Mouse (Mus musculus): ENCODE measurements at regions not wholly inside any gene's neighbourhood (a gene's known extent, or its start where the extent isn't known, plus 50 kb on each side); places are given as distances from the start of the nearest gene placed in this dataset.

DNA sequence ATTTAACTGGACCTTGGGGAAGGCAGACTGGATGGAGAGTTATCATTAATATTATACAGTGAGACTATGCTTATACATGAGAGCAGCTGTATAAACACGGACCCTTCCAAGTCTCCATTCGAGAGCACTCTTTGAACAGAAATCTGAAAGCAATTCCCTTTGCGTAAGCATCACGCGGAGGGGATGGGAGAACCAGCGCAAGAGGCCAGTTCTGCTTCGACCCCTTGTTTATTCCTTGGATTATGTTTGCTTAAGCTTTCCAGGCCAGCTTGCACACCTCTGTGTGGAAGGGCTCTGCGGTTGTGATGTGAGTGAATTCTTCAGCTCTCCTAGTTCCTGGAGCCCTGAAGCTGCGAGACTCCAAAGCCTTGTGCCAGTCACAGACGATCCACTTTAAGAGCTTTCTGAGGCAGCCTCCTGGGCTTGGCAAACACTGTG, 109.2 kb upstream of the Fbxo11 start:
- DNase-seq (ENCODE audit: low spot score) = no peak

- no peak for DNase-seq (ENCODE audit: low spot score)
Observed at GRCm38 (mm10) chr17:88175951-88176623, 111.0 kb upstream of the Fbxo11 start.

DNA sequence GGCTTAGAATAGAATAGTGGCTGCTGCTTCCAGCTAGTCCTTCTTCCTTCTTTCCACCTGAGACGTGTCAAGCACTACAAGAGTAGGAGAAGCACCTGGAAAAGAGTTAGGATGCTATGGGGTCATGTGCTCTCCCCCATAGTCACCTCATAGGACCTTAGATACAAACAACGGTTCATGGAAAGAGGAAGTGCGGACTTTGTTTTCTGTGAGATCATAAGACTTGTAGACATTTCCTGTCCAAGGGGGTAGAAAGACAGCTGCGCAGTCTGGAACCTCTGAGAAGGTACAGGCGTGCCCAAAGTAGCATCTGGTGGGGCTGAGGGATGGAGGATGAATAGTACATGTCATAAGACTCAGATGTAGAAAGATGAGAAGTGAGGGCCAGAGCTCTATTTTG, 125.6 kb upstream of the Fbxo11 start:
- no peak for DNase-seq (ENCODE audit: low spot score)

- no peak for DNase-seq (ENCODE audit: low spot score)
Observed at GRCm38 (mm10) chr17:88191444-88191843, 126.4 kb upstream of the Fbxo11 start.

DNA sequence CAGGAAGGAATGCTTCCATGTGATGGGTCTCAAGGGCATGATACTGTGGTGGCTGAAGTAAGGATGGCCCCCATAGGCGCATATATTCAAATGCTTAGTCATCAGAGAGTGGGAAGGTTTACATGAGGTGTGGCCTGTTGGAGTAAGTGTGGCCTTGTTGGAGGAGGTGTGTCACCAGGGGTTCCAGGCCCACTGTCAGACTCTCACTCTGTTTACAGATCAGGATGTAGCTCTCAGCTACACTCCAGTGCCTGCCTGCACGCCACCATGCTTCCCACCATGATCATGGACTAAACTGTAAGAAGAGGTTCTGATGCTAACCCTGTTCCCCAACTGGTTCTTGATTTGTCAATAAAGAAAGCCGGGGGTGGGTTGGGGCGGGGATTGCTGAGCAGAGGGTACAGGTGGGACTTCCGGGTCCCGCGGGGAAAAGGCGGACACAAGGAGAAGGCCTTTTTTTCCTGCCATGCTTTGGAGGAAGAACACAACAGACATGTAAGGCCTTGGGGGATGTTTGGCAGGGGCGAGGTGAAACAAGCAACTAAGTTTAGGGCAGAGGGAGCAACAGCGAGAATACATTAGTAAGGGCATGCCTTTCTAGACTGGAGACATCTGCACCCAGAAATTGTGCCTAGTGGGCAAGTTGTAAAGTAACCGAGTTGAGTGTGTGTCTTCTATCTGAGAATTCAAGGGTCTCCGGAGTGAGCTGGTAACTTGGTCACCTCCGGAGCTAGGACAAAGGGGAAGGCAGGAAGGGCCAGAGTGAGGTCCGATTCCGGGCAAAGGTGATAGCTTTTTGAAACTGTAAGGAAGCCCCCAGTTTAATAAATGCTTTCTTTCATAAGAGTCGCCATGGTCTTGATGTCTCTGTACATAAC, 127.1 kb upstream of the Fbxo11 start:
- DNase-seq (ENCODE audit: low spot score) = no peak

DNA sequence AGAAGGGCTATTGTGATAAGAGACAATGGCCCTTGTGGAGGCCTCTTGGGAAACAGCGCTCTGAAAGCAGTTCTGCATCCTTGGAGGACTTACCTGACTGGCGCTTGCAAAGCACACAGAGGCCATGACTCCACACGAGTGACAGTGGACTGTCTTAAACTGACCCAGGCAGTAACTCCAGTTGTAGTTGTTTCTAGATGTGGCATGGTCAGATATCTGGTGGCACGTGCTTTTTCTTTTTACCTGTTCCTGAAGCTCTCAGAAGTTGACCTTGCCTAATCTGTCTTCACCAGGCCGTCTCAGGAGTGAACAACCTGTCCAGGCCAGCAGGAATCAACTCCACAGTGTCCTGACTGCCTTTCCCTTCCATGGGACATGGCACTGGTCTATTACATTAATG, 129.6 kb upstream of the Fbxo11 start:
- DNase-seq (ENCODE audit: low spot score) = no peak

DNA sequence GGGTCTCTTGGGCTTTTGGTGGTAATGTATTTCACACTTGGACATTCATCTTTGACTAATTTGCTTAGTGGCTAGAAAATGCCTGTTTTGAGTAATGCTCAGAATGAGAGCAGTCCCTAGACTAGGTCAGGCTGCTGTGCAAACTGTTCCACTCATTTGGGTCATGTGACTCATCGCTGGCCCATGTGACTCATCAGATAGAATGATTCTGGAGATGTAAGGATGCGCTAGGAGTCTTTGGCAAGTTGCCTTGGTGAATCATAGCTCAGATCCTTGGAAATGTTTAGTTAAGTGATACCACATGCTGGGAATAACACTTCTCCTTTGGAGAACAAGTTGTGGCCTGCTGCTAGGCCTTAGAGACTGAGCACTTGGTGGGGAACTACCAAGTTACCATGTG, 130.2 kb upstream of the Fbxo11 start:
- no peak for DNase-seq (ENCODE audit: low spot score)

DNA sequence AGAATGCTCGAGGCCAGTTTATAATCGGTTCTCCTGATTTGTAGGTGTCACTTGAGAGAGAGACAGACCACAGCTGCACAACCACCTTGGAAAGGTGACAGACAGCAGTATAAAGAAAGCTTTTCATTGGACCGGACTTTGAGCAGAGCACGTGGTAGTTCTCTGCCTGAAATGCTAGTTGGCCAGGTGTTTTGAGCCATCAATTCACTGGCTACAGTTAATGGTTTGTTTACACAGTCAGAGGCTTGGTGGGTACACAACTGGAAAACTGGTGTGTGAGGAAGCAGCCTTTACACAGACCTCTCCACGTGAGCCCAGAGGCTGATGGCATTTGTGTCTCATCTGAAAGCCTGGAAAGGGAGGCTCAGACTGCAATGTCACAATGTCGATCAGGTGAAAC, 130.8 kb upstream of the Fbxo11 start:
- DNase-seq (ENCODE audit: low spot score) = no peak

DNA sequence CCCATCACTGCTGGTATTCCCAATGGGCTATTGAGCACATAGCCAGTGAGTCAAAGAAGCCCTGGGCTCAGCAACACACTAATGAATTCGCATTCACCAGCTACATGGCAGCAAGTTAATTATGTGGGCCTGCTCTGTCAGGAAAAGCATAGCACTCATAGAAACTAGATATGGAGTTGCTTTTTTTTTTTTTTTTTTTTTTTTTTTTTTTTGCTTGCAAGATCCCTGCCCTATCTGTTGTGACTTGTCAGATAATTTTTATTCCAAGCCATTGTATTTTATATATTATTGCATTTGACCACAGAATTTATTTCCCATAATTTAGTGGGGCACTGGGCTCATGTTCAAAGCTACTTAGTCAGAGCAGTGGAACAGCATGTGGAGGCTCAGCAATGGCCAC, 131.2 kb upstream of the Fbxo11 start:
- no peak for DNase-seq (ENCODE audit: low spot score)

GRCm38 (mm10) chr17:88197381-88197780, 132.3 kb upstream of the Fbxo11 start:
- DNase-seq (ENCODE audit: low spot score) = no peak

GRCm38 (mm10) chr17:88201249-88201970, 136.3 kb upstream of the Fbxo11 start:
- no peak for DNase-seq (ENCODE audit: low spot score)

GRCm38 (mm10) chr17:88202214-88202613, 137.1 kb upstream of the Fbxo11 start:
- no peak for DNase-seq (ENCODE audit: low spot score)

DNA sequence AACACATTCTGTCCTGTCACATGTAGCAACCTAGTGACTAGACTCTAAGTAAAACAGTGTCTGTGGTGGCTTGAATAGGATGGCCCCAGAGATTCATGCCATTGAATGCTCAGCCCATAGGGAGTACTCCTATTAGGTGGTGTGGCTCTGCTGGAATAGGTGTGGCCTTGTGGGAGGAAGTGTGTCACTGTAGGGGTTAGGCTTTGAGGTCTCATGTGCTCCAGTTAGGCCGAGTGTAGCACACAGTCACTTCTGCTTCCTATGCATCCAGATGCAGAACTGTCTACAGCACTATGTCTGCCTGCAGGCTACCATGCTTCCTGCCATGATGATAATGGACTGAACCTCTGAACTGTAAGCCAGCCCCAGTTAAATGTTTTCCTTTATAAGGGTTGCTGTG, 144.5 kb upstream of the Fbxo11 start:
- DNase-seq (ENCODE audit: low spot score) = no peak

- no peak for DNase-seq (ENCODE audit: low spot score)
Observed at GRCm38 (mm10) chr17:88212121-88212520, 147.0 kb upstream of the Fbxo11 start.

GRCm38 (mm10) chr17:88214746-88215145, 149.7 kb upstream of the Fbxo11 start:
- DNase-seq (ENCODE audit: low spot score) = no peak

GRCm38 (mm10) chr17:88222379-88222955, 157.4 kb upstream of the Fbxo11 start:
- DNase-seq (ENCODE audit: low spot score) = no peak

GRCm38 (mm10) chr17:88240476-88240875, 175.4 kb upstream of the Fbxo11 start:
- no peak for DNase-seq (ENCODE audit: low spot score)

- no peak for DNase-seq (ENCODE audit: low spot score)
Observed at GRCm38 (mm10) chr17:88248625-88249024, 183.5 kb upstream of the Fbxo11 start.

DNA sequence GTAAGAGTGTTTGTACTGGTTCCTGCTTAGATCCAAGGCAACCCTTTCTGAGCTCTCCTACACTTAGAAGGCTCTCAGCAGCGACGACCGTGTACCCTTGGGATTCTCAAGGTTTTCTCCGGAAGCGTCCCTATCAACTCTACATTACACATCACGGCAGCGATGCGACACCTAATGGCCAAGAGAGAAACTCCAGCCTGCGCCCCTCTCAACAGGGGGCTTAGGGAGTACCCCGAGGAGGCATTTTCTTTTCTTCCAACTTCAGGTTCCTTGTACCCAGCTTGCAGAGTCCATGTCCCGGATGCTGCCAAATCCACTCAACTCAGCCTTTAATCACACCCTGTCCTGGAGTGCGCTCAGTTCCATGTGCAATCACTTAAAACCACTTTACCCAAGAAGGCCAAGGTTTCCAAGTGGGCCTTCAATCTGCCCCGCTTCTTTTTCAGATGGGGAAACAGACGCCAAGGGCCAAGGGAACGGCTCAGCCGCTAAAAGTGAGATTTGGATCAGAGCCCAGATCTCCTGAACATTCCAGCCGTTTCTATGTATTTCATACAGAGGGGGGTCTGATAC, 186.9 kb upstream of the Fbxo11 start:
- no peak for DNase-seq (ENCODE audit: low spot score)

- DNase-seq (ENCODE audit: low spot score) = peak; percentile 26
Observed at GRCm38 (mm10) chr17:88255744-88256598, 184.5 kb upstream of the Foxn2 start.
